Mouse (Mus musculus) bone marrow macrophage, adult 2 months (primary cell): Measurements from ENCODE around the gene Mettl7a3.

Experiments
- CTCF ChIP-seq: IDR thresholded peaks from 2 replicates; pipeline ENCODE4 v1.5.1; 2012; ENCODE audit warnings: low read depth, mild to moderate bottlenecking, low read length, moderate library complexity
- POLR2A ChIP-seq: IDR thresholded peaks from 2 replicates; pipeline ENCODE4 v1.6.1; 2012; ENCODE audit warnings: mild to moderate bottlenecking, low read depth, low read length, borderline replicate concordance

DNA sequence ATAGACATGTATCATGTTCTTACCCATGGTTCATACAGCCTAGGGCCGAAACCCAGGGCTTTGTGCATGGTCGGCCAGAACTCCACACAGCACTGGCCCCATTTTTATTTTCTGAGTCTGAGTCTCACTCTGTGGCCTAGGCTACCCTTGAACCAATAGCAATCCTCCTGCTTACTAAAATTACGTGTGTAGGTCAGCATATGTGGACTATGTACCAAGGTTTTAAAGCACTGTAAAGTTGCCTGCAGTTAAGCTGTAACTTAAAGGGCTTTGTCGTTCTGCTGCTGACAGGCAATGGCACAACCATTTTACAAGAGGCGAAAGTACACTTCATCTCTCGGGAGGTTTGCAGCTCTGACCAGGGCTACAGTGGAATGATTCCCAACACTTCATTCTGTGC is 45.7 kb upstream of the Mettl7a3 start:
- TF ChIP-seq POLR2A (no peak), CTCF (no peak)
